Mouse (Mus musculus) MEL (cell line): Measurements from ENCODE around the gene Vsx2. TPM values are rescaled to one million over a fixed set of nuclear protein-coding genes. Genes with fewer than 3 reads are reported as not detected.

ENCODE experiments used
- DNase-seq: peaks from one replicate; pipeline ENCODE4 v3.0.0; 2011; ENCODE audit warnings: low read depth, low spot score
- H3K27ac ChIP-seq: 2 replicates; pipeline ENCODE4 v1.5.1; 2012; ENCODE audit warnings: low read depth, mild to moderate bottlenecking, control low read depth, low read length, moderate library complexity; ENCODE audit not compliant: control insufficient read depth
- H3K27me3 ChIP-seq, 2 experiments: fragments of 150-350 bp in 1 of 2; sonication (generic) in 1 of 2; 2 replicates each; pipeline ENCODE4 v1.6.1; 2012; ENCODE audit warnings: low read length in 2 of 2, mild to moderate bottlenecking in 2 of 2, improper control_type of control experiment in 1 of 2, moderate library complexity in 1 of 2; ENCODE audit not compliant: insufficient read depth in 2 of 2, control insufficient read depth in 1 of 2
- H3K36me3 ChIP-seq, 2 experiments: 2 replicates each; pipeline ENCODE4 v1.6.1; 2012 to 2014; ENCODE audit warnings: low read length in 2 of 2, improper control_type of control experiment in 1 of 2, inconsistent platforms in 1 of 2, mild to moderate bottlenecking in 1 of 2; ENCODE audit not compliant: insufficient read depth in 2 of 2, control insufficient read depth in 1 of 2
- H3K4me1 ChIP-seq, 2 experiments: fragments of 150-350 bp in 1 of 2; sonication (generic) in 1 of 2; 2 replicates each; pipeline ENCODE4 v1.6.1; 2012; ENCODE audit warnings: low read length in 2 of 2, improper control_type of control experiment in 1 of 2, mild to moderate bottlenecking in 1 of 2; ENCODE audit not compliant: insufficient read depth in 2 of 2, control insufficient read depth in 1 of 2
- H3K4me3 ChIP-seq, 2 experiments: fragments of 150-350 bp in 1 of 2; sonication (generic) in 1 of 2; 2 replicates each; pipeline ENCODE4 v1.5.1; 2012; ENCODE audit warnings: low read depth in 2 of 2, low read length in 2 of 2, mild to moderate bottlenecking in 2 of 2, moderate library complexity in 2 of 2, control low read depth in 1 of 2, improper control_type of control experiment in 1 of 2; ENCODE audit not compliant: control insufficient read depth in 1 of 2, insufficient read depth in 1 of 2
- H3K79me2 ChIP-seq: 2 replicates; pipeline ENCODE4 v1.6.1; 2012; ENCODE audit warnings: mild to moderate bottlenecking, low read length, moderate library complexity; ENCODE audit not compliant: control insufficient read depth, poor library complexity, insufficient read depth
- H3K9ac ChIP-seq: 2 replicates; pipeline ENCODE4 v1.6.1; 2012; ENCODE audit warnings: low read depth, mild to moderate bottlenecking, control low read depth, low read length, moderate library complexity; ENCODE audit not compliant: control insufficient read depth, poor library complexity, severe bottlenecking
- H3K9me3 ChIP-seq: fragments of 150-350 bp; sonication (generic); replicated peaks from 2 replicates; pipeline ENCODE4 v1.6.1; 2012; ENCODE audit warnings: mild to moderate bottlenecking, low read length, improper control_type of control experiment, moderate library complexity; ENCODE audit not compliant: insufficient read depth
- CHD1 ChIP-seq: IDR thresholded peaks from 2 replicates; pipeline ENCODE4 v1.6.1; 2012; ENCODE audit warnings: low read depth, mild to moderate bottlenecking, inconsistent platforms, low read length, improper control_type of control experiment
- CTCF ChIP-seq, 3 experiments: IDR thresholded peaks in 2 of 3; conservative IDR thresholded peaks in 1 of 3; 2 replicates each; pipeline ENCODE4 v1.5.1; 2011 to 2012; ENCODE audit warnings: low read length in 3 of 3, low read depth in 2 of 3, mild to moderate bottlenecking in 2 of 3, improper control_type of control experiment in 1 of 3, inconsistent platforms in 1 of 3, mixed read lengths in 1 of 3, moderate library complexity in 1 of 3; ENCODE audit not compliant: control insufficient read depth in 1 of 3, insufficient read depth in 1 of 3, poor library complexity in 1 of 3, severe bottlenecking in 1 of 3
- E2F4 ChIP-seq: IDR thresholded peaks from 2 replicates; pipeline ENCODE4 v1.6.1; 2011; ENCODE audit warnings: low read depth, low read length, improper control_type of control experiment, borderline replicate concordance
- ELF1 ChIP-seq: IDR thresholded peaks from 2 replicates; pipeline ENCODE4 v1.6.1; 2014; ENCODE audit warnings: low read depth, mild to moderate bottlenecking, inconsistent platforms, low read length, improper control_type of control experiment, moderate library complexity
- GABPA ChIP-seq: IDR thresholded peaks from 2 replicates; pipeline ENCODE4 v1.6.1; 2012; ENCODE audit warnings: low read depth, mild to moderate bottlenecking, inconsistent platforms, low read length, improper control_type of control experiment, moderate library complexity
- HCFC1 ChIP-seq: IDR thresholded peaks from 2 replicates; pipeline ENCODE4 v1.6.1; 2012; ENCODE audit warnings: low read depth, mild to moderate bottlenecking, inconsistent platforms, low read length, improper control_type of control experiment, moderate library complexity
- MAFK ChIP-seq: IDR thresholded peaks from 2 replicates; pipeline ENCODE4 v1.6.1; 2011; ENCODE audit warnings: low read depth, mild to moderate bottlenecking, low read length, improper control_type of control experiment, borderline replicate concordance
- MAX ChIP-seq: IDR thresholded peaks from 2 replicates; pipeline ENCODE4 v1.6.1; 2011; ENCODE audit warnings: low read length, improper control_type of control experiment
- MEF2A ChIP-seq: IDR thresholded peaks from 2 replicates; pipeline ENCODE4 v1.6.1; 2014; ENCODE audit warnings: low read depth, mild to moderate bottlenecking, inconsistent platforms, low read length, improper control_type of control experiment; ENCODE audit not compliant: poor library complexity, insufficient replicate concordance, severe bottlenecking; ENCODE audit errors: extremely low read depth
- MXI1 ChIP-seq: IDR thresholded peaks from 2 replicates; pipeline ENCODE4 v1.6.1; 2011; ENCODE audit warnings: mild to moderate bottlenecking, low read depth, low read length, improper control_type of control experiment
- POLR2A ChIP-seq, 2 experiments: IDR thresholded peaks; 2 replicates each; pipeline ENCODE4 v1.6.1; 2011 to 2012; ENCODE audit warnings: low read length in 2 of 2, mild to moderate bottlenecking in 2 of 2, control low read depth in 1 of 2, improper control_type of control experiment in 1 of 2, low read depth in 1 of 2, moderate library complexity in 1 of 2; ENCODE audit not compliant: control insufficient read depth in 1 of 2, insufficient read depth in 1 of 2, poor library complexity in 1 of 2
- POLR2AphosphoS2 ChIP-seq: IDR thresholded peaks from 2 replicates; pipeline ENCODE4 v1.6.1; 2011; ENCODE audit warnings: low read length, improper control_type of control experiment
- POLR2AphosphoS5 ChIP-seq: IDR thresholded peaks from 2 replicates; pipeline ENCODE4 v1.6.1; 2012; ENCODE audit warnings: low read depth, borderline replicate concordance, mild to moderate bottlenecking, inconsistent platforms, low read length, moderate library complexity, mixed read lengths
- SIN3A ChIP-seq: IDR thresholded peaks from 2 replicates; pipeline ENCODE4 v1.6.1; 2012; ENCODE audit warnings: low read length, improper control_type of control experiment, inconsistent platforms
- TCF12 ChIP-seq: IDR thresholded peaks from 2 replicates; pipeline ENCODE4 v1.6.1; 2014; ENCODE audit warnings: low read depth, mild to moderate bottlenecking, inconsistent platforms, low read length, improper control_type of control experiment, moderate library complexity
- USF2 ChIP-seq, 2 experiments: IDR thresholded peaks; 2 replicates each; pipeline ENCODE4 v1.6.1; 2011 to 2012; ENCODE audit warnings: improper control_type of control experiment in 2 of 2, low read length in 2 of 2, borderline replicate concordance in 1 of 2, inconsistent platforms in 1 of 2, low read depth in 1 of 2, mild to moderate bottlenecking in 1 of 2; ENCODE audit not compliant: insufficient read depth in 1 of 2
- ZC3H11A ChIP-seq: IDR thresholded peaks from 2 replicates; pipeline ENCODE4 v1.6.1; 2012; ENCODE audit warnings: low read depth, mild to moderate bottlenecking, inconsistent platforms, low read length, improper control_type of control experiment
- ZKSCAN1 ChIP-seq: IDR thresholded peaks from 2 replicates; pipeline ENCODE4 v1.6.1; 2012; ENCODE audit warnings: low read depth, mild to moderate bottlenecking, inconsistent platforms, low read length, improper control_type of control experiment, moderate library complexity
- ZMIZ1 ChIP-seq: IDR thresholded peaks from 2 replicates; pipeline ENCODE4 v1.6.1; 2012; ENCODE audit warnings: low read depth, mild to moderate bottlenecking, inconsistent platforms, low read length, improper control_type of control experiment, moderate library complexity
- polyA plus RNA-seq, 2 experiments: library from polyadenylated mRNA; stranded (reverse) in 1 of 2; unstranded in 1 of 2; fragments of >175 nt in 1 of 2; fragments of >200 nt in 1 of 2; gene quantifications; 2 replicates each; pipeline versions ENCODE4 v1.2.1 to v1.2.4; 2012; ENCODE audit warnings: low replicate concordance in 2 of 2, low read depth in 1 of 2; ENCODE audit not compliant: insufficient read length in 2 of 2, insufficient read depth in 1 of 2, missing spikeins in 1 of 2
- total RNA-seq: library from RNA; depleted of rRNA; stranded (reverse); fragments of 300-350 nt; gene quantifications from 2 replicates; pipeline ENCODE4 v1.2.3, GENCODE M21; 2012

Vsx2 gene
- total and polyA plus RNA-seq, 3 experiments, result not detected

- TF ChIP-seq ZKSCAN1 (no peak), POLR2A (IDR thresholded peaks at IDR 0.05; ENCODE audit: control insufficient read depth in 1 of 2, insufficient read depth in 1 of 2, low read depth in 1 of 2, low read length in 2 of 2, poor library complexity in 1 of 2) (no peak), GABPA (no peak), CTCF (IDR thresholded peaks at IDR 0.05 in 2 of 3, conservative IDR thresholded peaks at IDR 0.05 in 1 of 3; ENCODE audit: control insufficient read depth in 1 of 3, insufficient read depth in 1 of 3, low read depth in 2 of 3, low read length in 3 of 3, poor library complexity in 1 of 3, severe bottlenecking in 1 of 3) (peak; percentile 89 to 96 (median 92)), TCF12 (no peak), ZC3H11A (peak; percentile 40), MAX (no peak)
Observed at GRCm38 (mm10) chr12:84546028-84546427, 23.5 kb upstream of the Vsx2 start (continued).

GRCm38 (mm10) chr12:84546577-84547085 lies 22.9 kb upstream of the Vsx2 start:
- Histone ChIP-seq H3K4me3 (no peak overlapping the region), H3K4me1 (peaks cover 0 to 2% of the 10 kb centered on the region in 2 experiments; a peak in 1 of 4 replicates), H3K9ac (no peak overlapping the region), H3K27ac (no peak overlapping the region), H3K9me3 (no peaks in the 10 kb centered on the region), H3K27me3 (no peaks in the 10 kb centered on the region; a peak in 2 of 4 replicates), H3K79me2 (no peaks in the 10 kb centered on the region), H3K36me3 (no peaks in the 10 kb centered on the region)
- no peak for TF ChIP-seq CHD1
- TF ChIP-seq USF2 (IDR thresholded peaks at IDR 0.05; ENCODE audit: borderline replicate concordance in 1 of 2, insufficient read depth in 1 of 2, low read depth in 1 of 2, low read length in 2 of 2), result no peak
- TF ChIP-seq HCFC1, result no peak
- TF ChIP-seq ELF1, result no peak
- no peak for TF ChIP-seq POLR2A (IDR thresholded peaks at IDR 0.05; ENCODE audit: control insufficient read depth in 1 of 2, insufficient read depth in 1 of 2, low read depth in 1 of 2, low read length in 2 of 2, poor library complexity in 1 of 2)
- TF ChIP-seq MAFK, result no peak
- TF ChIP-seq MXI1, result no peak
- TF ChIP-seq MEF2A, result no peak
- no peak for TF ChIP-seq POLR2AphosphoS5
- TF ChIP-seq E2F4, result no peak
- TF ChIP-seq POLR2AphosphoS2, result no peak
- TF ChIP-seq SIN3A, result no peak
- no peak for TF ChIP-seq ZMIZ1
- TF ChIP-seq MAX, result no peak
- DNase-seq, result no peak
